Mouse (Mus musculus) heart, postnatal 10 days (tissue): ENCODE results near the gene Gpn1. TPM values are rescaled to one million over a fixed set of nuclear protein-coding genes. Genes with fewer than 3 reads are reported as not detected.

Experiments used
- DNase-seq, 2 experiments: peaks; one replicate each; pipeline ENCODE4 v3.0.0; 2021
- intact Hi-C: fragments of 180-260 bp; cut with DNase I; formaldehyde crosslinking; loops from one replicate; pipeline ENCODE4 v1.15.1; 2025
- total RNA-seq, 2 experiments: library from RNA; stranded (reverse); gene quantifications; 2 replicates each; pipeline ENCODE4 v1.2.3; 2021

The Gpn1 gene
- total RNA-seq, 2 experiments from 2014 or later = 22.1 to 24.5 TPM

DNA sequence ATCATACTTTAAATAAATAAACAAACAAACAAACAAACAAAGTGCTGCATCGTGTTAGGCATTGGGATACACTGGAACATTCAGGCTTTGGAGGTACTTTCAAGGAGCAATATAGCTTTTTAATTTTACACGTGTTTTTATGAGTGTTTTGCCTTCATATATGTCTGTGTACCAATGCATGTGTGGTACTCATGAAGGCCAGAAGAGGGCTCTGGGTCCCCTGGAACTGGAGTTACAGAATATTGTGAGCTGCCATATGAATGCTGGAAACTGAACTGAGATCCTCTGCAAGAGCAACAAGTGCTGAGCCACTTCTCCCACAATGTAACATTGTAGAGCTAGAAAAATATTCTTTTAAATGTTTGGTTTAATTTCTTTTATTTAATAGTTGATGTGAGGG lies 40.7 kb downstream of the Gpn1 start:
- intact Hi-C loops = no loop called here

GRCm38 (mm10) chr5:31559401-31559800 lies 64.9 kb downstream of the Gpn1 start:
- DNase-seq = no peak
- intact Hi-C loops = no loop called here

More for the DNA sequence above, 40.7 kb downstream of the Gpn1 start:
- no peak for DNase-seq

GRCm38 (mm10) chr5:31560352-31560751 lies 65.8 kb downstream of the Gpn1 start:
- DNase-seq = no peak
- intact Hi-C loops = loop anchor here (5.0 kb wide), 2 partner anchors 137 to 367 kb away; partner anchors contain the start of genes Babam2 and Rbks

GRCm38 (mm10) chr5:31562036-31562666 lies 67.6 kb downstream of the Gpn1 start:
- peak; percentile 63 to 68 for DNase-seq
- intact Hi-C loops = loop anchor here (2.0 to 5.0 kb wide), 4 partner anchors 135 to 741 kb away; partner anchors contain the start of genes Babam2 and Rbks

Other genes starting within 250 kb of the Gpn1 start
- gene Krtcap3, start 243.1 kb upstream of the Gpn1 start, total RNA-seq = 1 to 10 TPM; 2.1 to 2.5 TPM
- gene Ift172, start 203.6 kb upstream of the Gpn1 start, total RNA-seq = 10 to 100 TPM; 34.1 to 40.4 TPM
- 10 to 100 TPM in 1 of 2 experiments, 1 to 10 TPM in 1; 3.6 to 10.3 TPM for gene Fndc4, start 198.7 kb upstream of the Gpn1 start, total RNA-seq
- gene Gckr, start 197.3 kb upstream of the Gpn1 start, total RNA-seq = not detected
- 10 to 100 TPM; 20.5 to 23.6 TPM for gene Zfp512, start 42.3 kb upstream of the Gpn1 start, total RNA-seq
- under 1 TPM; 0.22 to 0.32 TPM for gene 4930548H24Rik, start 9.0 kb upstream of the Gpn1 start, total RNA-seq
- gene Slc4a1ap, start 32.3 kb downstream of the Gpn1 start, total RNA-seq = 10 to 100 TPM; 19.2 to 23.2 TPM
- 10 to 100 TPM; 15.8 to 16.1 TPM for gene Supt7l, start 33.1 kb downstream of the Gpn1 start, total RNA-seq
- gene Mrpl33, start 102.2 kb downstream of the Gpn1 start, total RNA-seq = 100 to 1,000 TPM; 315 to 318 TPM
- gene Rbks, start 202.9 kb downstream of the Gpn1 start, total RNA-seq = 1 to 10 TPM; 4.3 to 4.7 TPM
- gene Babam2, start 202.9 kb downstream of the Gpn1 start, total RNA-seq = 10 to 100 TPM; 36.3 to 39.8 TPM